Mouse (Mus musculus): Measurements from ENCODE around the gene Cib2. TPM values are rescaled to one million over a fixed set of nuclear protein-coding genes. Genes with fewer than 3 reads are reported as not detected.

The Cib2 gene
- polyA plus RNA-seq, 1 experiment = 6.0 TPM

GRCm38 (mm10) chr9:54549433-54549832 is 10.6 kb downstream of the Cib2 start:
- TF ChIP-seq FLI1 (IDR thresholded peaks at IDR 0.05; ENCODE audit: low read length) (no peak), GATA1 (IDR thresholded peaks at IDR 0.05; ENCODE audit: borderline replicate concordance, low read length) (no peak)
- peaks cover 43% of the 10 kb centered on the region for H3K27me3 ChIP-seq (replicated peaks)
- no peaks in the 10 kb centered on the region for H3K9me3 ChIP-seq
- H3K36me3 ChIP-seq (replicated peaks; ENCODE audit: low read length) = no peaks in the 10 kb centered on the region
- H3K4me3 ChIP-seq (replicated peaks) = no peak overlapping the region
- peaks cover 19% of the 10 kb centered on the region for H3K4me1 ChIP-seq

- no peaks in the 10 kb centered on the region for H3K36me3 ChIP-seq (replicated peaks; ENCODE audit: low read length)
- H3K4me3 ChIP-seq (replicated peaks) = no peak overlapping the region
- peaks cover 53% of the 10 kb centered on the region for H3K27me3 ChIP-seq (replicated peaks)
- H3K4me1 ChIP-seq = peaks cover 17% of the 10 kb centered on the region
- H3K9me3 ChIP-seq = no peaks in the 10 kb centered on the region
- TF ChIP-seq FLI1 (IDR thresholded peaks at IDR 0.05; ENCODE audit: low read length) (no peak), GATA1 (IDR thresholded peaks at IDR 0.05; ENCODE audit: borderline replicate concordance, low read length) (no peak)
Measured at GRCm38 (mm10) chr9:54547536-54547935, 12.5 kb downstream of the Cib2 start.

- TF ChIP-seq FLI1 (IDR thresholded peaks at IDR 0.05; ENCODE audit: low read length) = no peak
- no peak for TF ChIP-seq GATA1 (IDR thresholded peaks at IDR 0.05; ENCODE audit: borderline replicate concordance, low read length)
- peaks cover 6% of the 10 kb centered on the region; the same call in 1 of the 2 replicates for H3K4me1 ChIP-seq
Measured at GRCm38 (mm10) chr9:54544954-54545315, 15.1 kb downstream of the Cib2 start.

GRCm38 (mm10) chr9:54544212-54544953 is 15.6 kb downstream of the Cib2 start:
- H3K4me1 ChIP-seq = peaks cover 6% of the 10 kb centered on the region; the same call in 1 of the 2 replicates
- no peak overlapping the region for H3K4me3 ChIP-seq (replicated peaks)
- H3K27me3 ChIP-seq (replicated peaks) = peaks cover 54% of the 10 kb centered on the region
- H3K9me3 ChIP-seq = no peaks in the 10 kb centered on the region
- no peak for TF ChIP-seq FLI1 (IDR thresholded peaks at IDR 0.05; ENCODE audit: low read length)
- no peak for TF ChIP-seq GATA1 (IDR thresholded peaks at IDR 0.05; ENCODE audit: borderline replicate concordance, low read length)
- no peaks in the 10 kb centered on the region for H3K36me3 ChIP-seq (replicated peaks; ENCODE audit: low read length)

More at GRCm38 (mm10) chr9:54544954-54545315, 15.1 kb downstream of the Cib2 start:
- H3K9me3 ChIP-seq = no peaks in the 10 kb centered on the region
- H3K27me3 ChIP-seq (replicated peaks) = peaks cover 57% of the 10 kb centered on the region
- H3K4me3 ChIP-seq (replicated peaks) = no peak overlapping the region
- no peaks in the 10 kb centered on the region for H3K36me3 ChIP-seq (replicated peaks; ENCODE audit: low read length)

GRCm38 (mm10) chr9:54540801-54541200 is 19.2 kb downstream of the Cib2 start:
- no peaks in the 10 kb centered on the region for H3K9me3 ChIP-seq
- H3K36me3 ChIP-seq (replicated peaks; ENCODE audit: low read length) = no peaks in the 10 kb centered on the region
- TF ChIP-seq GATA1 (IDR thresholded peaks at IDR 0.05; ENCODE audit: borderline replicate concordance, low read length) = no peak
- TF ChIP-seq FLI1 (IDR thresholded peaks at IDR 0.05; ENCODE audit: low read length) = no peak
- no peaks in the 10 kb centered on the region for H3K4me1 ChIP-seq
- H3K27me3 ChIP-seq (replicated peaks) = peaks cover 41% of the 10 kb centered on the region
- H3K4me3 ChIP-seq (replicated peaks) = no peak overlapping the region

GRCm38 (mm10) chr9:54538684-54539083 is 21.3 kb downstream of the Cib2 start, which contains the start of gene Sh2d7:
Sh2d7 (plus strand) TSS chr9:54538984.
- no peaks in the 10 kb centered on the region for H3K9me3 ChIP-seq
- no peak for TF ChIP-seq FLI1 (IDR thresholded peaks at IDR 0.05; ENCODE audit: low read length)
- no peak for TF ChIP-seq GATA1 (IDR thresholded peaks at IDR 0.05; ENCODE audit: borderline replicate concordance, low read length)
- no peaks in the 10 kb centered on the region for H3K4me1 ChIP-seq

GRCm38 (mm10) chr9:54538244-54538643 is 21.8 kb downstream of the Cib2 start:
- no peaks in the 10 kb centered on the region for H3K4me1 ChIP-seq
- no peaks in the 10 kb centered on the region for H3K9me3 ChIP-seq
- H3K4me3 ChIP-seq (replicated peaks) = no peak overlapping the region
- H3K36me3 ChIP-seq (replicated peaks; ENCODE audit: low read length) = no peaks in the 10 kb centered on the region
- TF ChIP-seq FLI1 (IDR thresholded peaks at IDR 0.05; ENCODE audit: low read length) = no peak
- no peak for TF ChIP-seq GATA1 (IDR thresholded peaks at IDR 0.05; ENCODE audit: borderline replicate concordance, low read length)
- peaks cover 41% of the 10 kb centered on the region for H3K27me3 ChIP-seq (replicated peaks)

More at GRCm38 (mm10) chr9:54538684-54539083, 21.3 kb downstream of the Cib2 start, which contains the start of gene Sh2d7:
- Histone ChIP-seq H3K36me3 (replicated peaks; ENCODE audit: low read length) (no peaks in the 10 kb centered on the region), H3K4me3 (replicated peaks) (no peak within 1 kb of the TSS), H3K27me3 (replicated peaks) (peaks cover 44% of the 10 kb centered on the region)

- Histone ChIP-seq H3K9me3 (no peaks in the 10 kb centered on the region), H3K27me3 (replicated peaks) (peaks cover 38% of the 10 kb centered on the region), H3K36me3 (replicated peaks; ENCODE audit: low read length) (no peaks in the 10 kb centered on the region), H3K4me1 (no peaks in the 10 kb centered on the region), H3K4me3 (replicated peaks) (no peak overlapping the region)
- TF ChIP-seq FLI1 (IDR thresholded peaks at IDR 0.05; ENCODE audit: low read length) = no peak
- no peak for TF ChIP-seq GATA1 (IDR thresholded peaks at IDR 0.05; ENCODE audit: borderline replicate concordance, low read length)
Measured at GRCm38 (mm10) chr9:54537480-54537879, 22.5 kb downstream of the Cib2 start.

GRCm38 (mm10) chr9:54537030-54537429 is 23.0 kb downstream of the Cib2 start:
- Histone ChIP-seq H3K27me3 (replicated peaks) (peaks cover 37% of the 10 kb centered on the region), H3K36me3 (replicated peaks; ENCODE audit: low read length) (no peaks in the 10 kb centered on the region), H3K4me3 (replicated peaks) (no peak overlapping the region), H3K9me3 (no peaks in the 10 kb centered on the region), H3K4me1 (no peaks in the 10 kb centered on the region)
- TF ChIP-seq FLI1 (IDR thresholded peaks at IDR 0.05; ENCODE audit: low read length) (no peak), GATA1 (IDR thresholded peaks at IDR 0.05; ENCODE audit: borderline replicate concordance, low read length) (no peak)

GRCm38 (mm10) chr9:54536236-54536635 is 23.8 kb downstream of the Cib2 start:
- Histone ChIP-seq H3K4me1 (no peaks in the 10 kb centered on the region), H3K36me3 (replicated peaks; ENCODE audit: low read length) (no peaks in the 10 kb centered on the region), H3K9me3 (no peaks in the 10 kb centered on the region), H3K4me3 (replicated peaks) (no peak overlapping the region), H3K27me3 (replicated peaks) (peaks cover 34% of the 10 kb centered on the region)
- TF ChIP-seq FLI1 (IDR thresholded peaks at IDR 0.05; ENCODE audit: low read length) (no peak), GATA1 (IDR thresholded peaks at IDR 0.05; ENCODE audit: borderline replicate concordance, low read length) (no peak)

Measured in megakaryocyte, embryonic 14.5 days (primary cell).